Mouse (Mus musculus) right cerebral cortex, postnatal 4 days (tissue): Measurements from ENCODE around the gene Clasrp.
"Not testable (repeated sequence)": the region's sequence is repeated elsewhere in the genome, so short reads cannot be mapped to it uniquely, and the experiment has no call there.

ENCODE experiments used
- DNase-seq: peaks from one replicate; pipeline ENCODE4 v3.0.0-alpha.2; 2022

Clasrp gene

GRCm38 (mm10) chr7:19607291-19607690 lies 3.0 kb upstream of the Clasrp start:
- no peak for DNase-seq

GRCm38 (mm10) chr7:19604606-19605214 lies 424 bp upstream of the Clasrp start:
- not testable (repeated sequence) for DNase-seq

- DNase-seq = no peak
Observed at GRCm38 (mm10) chr7:19603055-19603454, 1.2 kb downstream of the Clasrp start.

GRCm38 (mm10) chr7:19600562-19600961 lies 3.7 kb downstream of the Clasrp start:
- no peak for DNase-seq

GRCm38 (mm10) chr7:19593061-19593730 lies 11.1 kb downstream of the Clasrp start:
- no peak for DNase-seq

- DNase-seq = peak; percentile 72
Observed at GRCm38 (mm10) chr7:19589917-19590316, 14.4 kb downstream of the Clasrp start.

- peak; percentile 77 for DNase-seq
Observed at GRCm38 (mm10) chr7:19589207-19589606, 15.1 kb downstream of the Clasrp start.

- DNase-seq = no peak
Observed at GRCm38 (mm10) chr7:19586269-19586668, 18.0 kb downstream of the Clasrp start.

GRCm38 (mm10) chr7:19580634-19581033 lies 23.7 kb downstream of the Clasrp start:
- no peak for DNase-seq

GRCm38 (mm10) chr7:19579751-19580150 lies 24.5 kb downstream of the Clasrp start:
- no peak for DNase-seq

- no peak for DNase-seq
Observed at GRCm38 (mm10) chr7:19578436-19578835, 25.9 kb downstream of the Clasrp start.

- DNase-seq = no peak
Observed at GRCm38 (mm10) chr7:19577877-19578414, 26.3 kb downstream of the Clasrp start.

GRCm38 (mm10) chr7:19577141-19577852 lies 27.0 kb downstream of the Clasrp start, which contains the start of the genes Zfp296 and Gemin7:
Zfp296 (plus strand) TSS chr7:19577287.
Gemin7 (minus strand) TSS chr7:19577595.
- no peak for DNase-seq

- DNase-seq = no peak
Observed at GRCm38 (mm10) chr7:19575559-19575958, 28.7 kb downstream of the Clasrp start.

- DNase-seq = no peak
Observed at GRCm38 (mm10) chr7:19573776-19574140, 30.5 kb downstream of the Clasrp start.

- peak; percentile 79 for DNase-seq
Observed at GRCm38 (mm10) chr7:19572926-19573775, 31.1 kb downstream of the Clasrp start.

GRCm38 (mm10) chr7:19569647-19570046 lies 34.6 kb downstream of the Clasrp start:
- DNase-seq = no peak

GRCm38 (mm10) chr7:19567426-19567825 lies 36.9 kb downstream of the Clasrp start:
- DNase-seq = no peak

- no peak for DNase-seq
Observed at GRCm38 (mm10) chr7:19565803-19566202, 38.5 kb downstream of the Clasrp start.

GRCm38 (mm10) chr7:19564455-19564854 lies 39.8 kb downstream of the Clasrp start:
- no peak for DNase-seq

GRCm38 (mm10) chr7:19563884-19564283 lies 40.4 kb downstream of the Clasrp start:
- no peak for DNase-seq

GRCm38 (mm10) chr7:19562643-19563410 lies 41.5 kb downstream of the Clasrp start, which contains the start of gene Ppp1r37:
Ppp1r37 (minus strand) TSS chr7:19563076.
- no peak for DNase-seq
